Mouse (Mus musculus): Measurements from ENCODE around the gene Gm15319.
"Not testable (repeated sequence)": the region's sequence is repeated elsewhere in the genome, so short reads cannot be mapped to it uniquely, and the experiment has no call there.

DNA sequence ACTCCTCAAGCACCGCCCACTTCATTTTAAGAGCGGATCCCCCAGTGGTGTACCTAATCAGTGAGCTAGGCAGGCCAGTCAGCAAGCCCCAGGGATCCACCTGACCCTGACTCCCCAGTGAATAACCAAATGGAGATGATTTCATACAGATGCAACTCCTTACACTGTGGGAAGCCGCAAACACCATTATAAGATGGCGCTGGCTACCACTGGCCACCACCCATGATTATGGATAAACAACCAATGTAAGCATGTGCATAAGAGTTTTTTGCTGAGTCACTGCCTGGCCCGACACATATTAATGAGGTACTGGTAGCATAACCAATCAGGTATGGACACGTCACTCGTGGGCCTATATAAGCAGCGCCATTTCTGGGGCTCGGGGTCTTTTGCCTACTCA lies 21.1 kb upstream of the Gm15319 start:
- TF ChIP-seq CTCF, EP300 (IDR thresholded peaks at IDR 0.05; ENCODE audit: low read depth): not testable (repeated sequence)

Measured in heart, postnatal 0 days (tissue).